Mouse (Mus musculus) stomach, embryonic 16.5 days (tissue): ENCODE data around the gene Igfals. TPM values are rescaled to one million over a fixed set of nuclear protein-coding genes. Genes with fewer than 3 reads are reported as not detected.

Experiments
- ATAC-seq: fragments of 200-750 bp; cut with Nextera tagmentation; 2 replicates; pipeline ENCODE4 v1.8.0; 2017; ENCODE audit warnings: moderate number of reproducible peaks, moderate TSS enrichment; ENCODE audit not compliant: insufficient read depth, low FRiP score
- H3K27ac ChIP-seq: fragments of 300-500 bp; sonication (generic); 2 replicates; pipeline ENCODE4 v1.5.1; 2014; ENCODE audit warnings: low read length
- H3K27me3 ChIP-seq: fragments of 300-500 bp; sonication (generic); 2 replicates; pipeline ENCODE4 v1.6.1; 2014; ENCODE audit warnings: low read length, control low read depth, mixed read lengths; ENCODE audit not compliant: control insufficient read depth, insufficient read depth
- H3K36me3 ChIP-seq: fragments of 300-500 bp; sonication (generic); 2 replicates; pipeline ENCODE4 v1.6.1; 2014; ENCODE audit warnings: low read length; ENCODE audit not compliant: control insufficient read depth, insufficient read depth
- H3K4me1 ChIP-seq: fragments of 300-500 bp; sonication (generic); 2 replicates; pipeline ENCODE4 v1.6.1; 2014; ENCODE audit warnings: low read length, control low read depth, mixed read lengths; ENCODE audit not compliant: control insufficient read depth, insufficient read depth
- H3K4me2 ChIP-seq: fragments of 300-500 bp; sonication (generic); 2 replicates; pipeline ENCODE4 v1.6.1; 2014; ENCODE audit warnings: low read depth, low read length, mixed read lengths
- H3K4me3 ChIP-seq: fragments of 300-500 bp; sonication (generic); replicated peaks from 2 replicates; pipeline ENCODE4 v1.5.1; 2014; ENCODE audit warnings: mild to moderate bottlenecking, low read length
- H3K9ac ChIP-seq: fragments of 300-500 bp; sonication (generic); 2 replicates; pipeline ENCODE4 v1.6.1; 2014; ENCODE audit warnings: low read length
- H3K9me3 ChIP-seq: fragments of 300-500 bp; sonication (generic); replicated peaks from 2 replicates; pipeline ENCODE4 v1.6.1; 2016; ENCODE audit warnings: low read length, control low read depth; ENCODE audit not compliant: control insufficient read depth
- WGBS: fragments of 180-500 bp; shearing (Covaris S2); extraction: QIAGEN DNeasy Blood & Tissue Kit; methylation state at CpG from one replicate; pipeline ENCODE4 v1.1.7; 2014; 5-methylcytosine and 5-hydroxymethylcytosine counted together
- polyA plus RNA-seq: library from polyadenylated mRNA; unstranded; fragments of >200 nt; fragmentation: Nextera tagmentation; extraction: Ambion mirVana; gene quantifications from 2 replicates; pipeline ENCODE4 v1.2.1, GENCODE M21; 2015

Igfals gene
- polyA plus RNA-seq, 1 experiment from 2014 or later: 3.7 TPM

DNA sequence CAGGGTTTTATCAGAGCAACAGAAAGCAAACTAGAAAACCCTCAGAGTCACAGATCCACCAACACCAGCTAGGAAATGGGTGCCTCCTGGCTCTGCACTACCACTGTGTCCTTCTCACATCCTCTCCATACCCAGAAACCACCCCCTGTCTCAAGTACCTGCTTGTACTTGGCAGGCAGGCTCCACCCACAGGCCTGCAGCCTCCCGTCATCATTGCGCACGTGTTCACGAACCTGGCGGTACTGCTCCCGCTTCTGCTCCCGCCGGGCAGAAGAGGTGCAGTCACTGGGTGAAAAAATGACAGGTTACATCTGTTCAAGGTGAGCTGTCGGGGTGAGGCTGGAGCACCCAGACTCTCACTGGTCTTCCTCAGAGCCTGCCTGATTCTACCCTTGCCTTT, 38.0 kb downstream of the Igfals start:
- no peak for ATAC-seq
- Histone ChIP-seq H3K4me2 (no peak overlapping the region), H3K36me3 (peaks cover 62% of the 10 kb centered on the region), H3K4me3 (no peak overlapping the region), H3K9me3 (no peaks in the 10 kb centered on the region), H3K27ac (no peak overlapping the region), H3K4me1 (no peaks in the 10 kb centered on the region), H3K27me3 (no peaks in the 10 kb centered on the region), H3K9ac (no peak overlapping the region)
- WGBS: 86% methylated on average over 9 of the region's 9 CpGs

DNA sequence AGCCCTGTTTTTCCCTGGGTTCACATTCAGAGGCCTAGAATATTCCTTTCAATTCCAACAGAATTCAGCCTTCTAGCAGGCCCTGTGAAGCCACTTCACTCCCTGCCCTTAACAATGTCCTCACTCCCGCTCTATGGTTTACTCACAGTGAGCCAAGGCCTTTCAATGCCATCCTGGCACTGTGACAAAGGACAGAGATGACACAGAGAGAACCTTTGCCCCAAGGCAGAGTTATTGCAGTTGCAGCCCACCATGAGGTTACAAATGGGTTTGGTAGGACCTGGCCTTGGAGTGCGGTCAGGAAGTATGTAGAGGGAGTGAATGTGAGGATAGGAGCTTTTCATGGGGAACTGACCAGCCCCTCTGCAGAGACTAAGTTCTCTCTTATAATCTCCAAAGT, 41.8 kb downstream of the Igfals start:
- Histone ChIP-seq H3K4me1 (no peaks in the 10 kb centered on the region), H3K4me2 (no peak overlapping the region), H3K27ac (no peak overlapping the region), H3K9ac (no peak overlapping the region), H3K36me3 (peaks cover 52% of the 10 kb centered on the region), H3K9me3 (no peaks in the 10 kb centered on the region), H3K4me3 (no peak overlapping the region), H3K27me3 (no peaks in the 10 kb centered on the region)
- WGBS: 97% methylated on average over 2 of the region's 2 CpGs
- ATAC-seq: no peak

DNA sequence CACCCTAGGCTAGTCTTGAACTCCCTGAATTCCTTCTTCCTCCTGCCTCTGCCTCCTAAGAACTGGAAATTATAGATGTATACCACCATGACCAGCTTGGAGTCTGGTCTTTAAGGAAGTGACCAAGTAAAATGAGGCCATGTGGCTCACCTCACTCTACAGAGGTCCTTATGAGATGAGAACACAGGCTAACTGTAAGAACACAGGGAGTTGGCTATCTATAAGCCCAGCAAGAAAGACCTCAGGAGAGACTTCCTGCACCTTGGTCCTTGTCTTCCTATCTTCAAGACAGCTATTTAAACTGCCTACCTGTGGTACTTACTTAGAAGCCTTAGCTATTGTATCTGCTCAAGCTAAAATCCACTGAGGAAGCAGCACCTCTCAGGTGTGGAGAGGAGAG, 48.2 kb downstream of the Igfals start:
- Histone ChIP-seq H3K9ac (no peak overlapping the region), H3K4me1 (no peaks in the 10 kb centered on the region), H3K4me3 (no peak overlapping the region), H3K27ac (no peak overlapping the region), H3K36me3 (peaks cover 52% of the 10 kb centered on the region), H3K9me3 (no peaks in the 10 kb centered on the region), H3K4me2 (no peak overlapping the region), H3K27me3 (no peaks in the 10 kb centered on the region)
- no peak for ATAC-seq

DNA sequence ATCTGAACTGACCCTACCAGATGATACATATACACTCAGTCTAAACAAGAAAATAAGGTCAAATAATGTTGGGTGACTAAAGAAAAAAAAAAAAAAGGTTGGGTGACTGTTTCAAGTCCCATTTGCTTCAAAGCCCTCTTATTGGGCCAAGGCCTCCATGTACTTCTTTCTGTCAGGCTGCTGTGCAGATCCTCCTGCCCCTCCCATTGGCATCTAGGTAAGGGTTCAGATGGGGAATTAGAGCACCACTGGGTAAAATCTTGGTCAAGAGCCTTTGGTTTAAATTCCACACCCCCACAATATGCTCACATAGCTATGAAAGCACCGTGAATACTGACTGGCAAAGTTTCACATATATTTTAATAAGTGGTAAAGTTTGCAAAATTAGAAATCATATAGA, 57.4 kb downstream of the Igfals start:
- 91% methylated on average over 1 of the region's 1 CpGs for WGBS
- H3K4me1 ChIP-seq: no peaks in the 10 kb centered on the region
- no peaks in the 10 kb centered on the region for H3K9me3 ChIP-seq
- no peaks in the 10 kb centered on the region for H3K27me3 ChIP-seq
- H3K27ac ChIP-seq: no peak overlapping the region
- H3K4me2 ChIP-seq: no peak overlapping the region
- no peak overlapping the region for H3K9ac ChIP-seq
- peaks cover 28% of the 10 kb centered on the region for H3K36me3 ChIP-seq
- H3K4me3 ChIP-seq: no peak overlapping the region
- no peak for ATAC-seq

DNA sequence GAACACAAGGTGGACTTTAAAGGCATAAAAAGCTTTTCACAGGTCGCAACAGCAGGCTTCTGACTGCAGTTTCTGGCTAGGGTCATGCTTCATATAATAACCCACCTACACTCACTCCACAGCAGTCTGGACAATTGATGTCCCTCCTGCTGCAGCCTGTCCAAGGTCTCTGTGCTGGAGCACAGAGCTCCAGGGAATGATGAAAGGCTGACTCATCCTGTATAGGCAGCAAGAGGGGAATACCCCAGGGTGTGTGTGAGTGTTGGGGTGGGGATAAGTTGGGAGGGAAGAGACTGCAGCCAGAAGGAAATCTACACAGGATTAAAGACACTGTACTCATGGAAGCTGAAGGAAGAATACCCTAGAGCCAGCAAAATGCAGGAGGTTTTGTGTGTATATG, 63.7 kb downstream of the Igfals start:
- Histone ChIP-seq H3K4me1 (peaks cover 3% of the 10 kb centered on the region), H3K4me3 (no peak overlapping the region), H3K27me3 (no peaks in the 10 kb centered on the region), H3K4me2 (no peak overlapping the region), H3K9ac (no peak overlapping the region), H3K27ac (no peak overlapping the region), H3K36me3 (peaks cover 6% of the 10 kb centered on the region; the same call in 1 of the 2 replicates), H3K9me3 (no peaks in the 10 kb centered on the region)
- ATAC-seq: no peak
- WGBS: 85% methylated on average over 1 of the region's 1 CpGs

Other genes with a start within 250 kb of the Igfals start
- gene Tsc2, start 233.4 kb upstream of the Igfals start, polyA plus RNA-seq: 53.1 and 57.2 TPM in 2 replicates
- 18.0 and 19.1 TPM in 2 replicates for gene Nthl1, start 233.3 kb upstream of the Igfals start, polyA plus RNA-seq
- gene Slc9a3r2, start 215.7 kb upstream of the Igfals start, polyA plus RNA-seq: 38.0 and 39.0 TPM in 2 replicates
- gene Npw, start 207.5 kb upstream of the Igfals start, polyA plus RNA-seq: 0.37 and 0.39 TPM in 2 replicates
- 13.6 and 13.7 TPM in 2 replicates for gene Zfp598, start 196.3 kb upstream of the Igfals start, polyA plus RNA-seq
- gene Syngr3, start 176.0 kb upstream of the Igfals start, polyA plus RNA-seq: 6.1 and 6.2 TPM in 2 replicates
- gene Gfer, start 169.8 kb upstream of the Igfals start, polyA plus RNA-seq: 34.5 and 35.2 TPM in 2 replicates
- gene Noxo1, start 169.8 kb upstream of the Igfals start, polyA plus RNA-seq: 3.8 and 5.8 TPM in 2 replicates
- gene Tbl3, start 158.3 kb upstream of the Igfals start, polyA plus RNA-seq: 63.6 and 70.4 TPM in 2 replicates
- 0.14 TPM in 1 of 2 replicates, not detected in the other for gene Rnf151, start 147.9 kb upstream of the Igfals start, polyA plus RNA-seq
- 1,212 and 1,230 TPM in 2 replicates for gene Rps2, start 147.9 kb upstream of the Igfals start, polyA plus RNA-seq
- gene Ndufb10, start 141.5 kb upstream of the Igfals start, polyA plus RNA-seq: 225 and 246 TPM in 2 replicates
- gene Rpl3l, start 138.2 kb upstream of the Igfals start, polyA plus RNA-seq: 0.25 and 0.57 TPM in 2 replicates
- gene Msrb1, start 129.4 kb upstream of the Igfals start, polyA plus RNA-seq: 40.3 and 45.5 TPM in 2 replicates
- 0.81 and 1.0 TPM in 2 replicates for gene Hs3st6, start 113.0 kb upstream of the Igfals start, polyA plus RNA-seq
- gene Meiob, start 61.7 kb upstream of the Igfals start, polyA plus RNA-seq: 0.10 TPM in 1 of 2 replicates, not detected in the other
- 50.9 and 53.1 TPM in 2 replicates for gene Hagh, start 25.9 kb upstream of the Igfals start, polyA plus RNA-seq
- gene Fahd1, start 15.6 kb upstream of the Igfals start, polyA plus RNA-seq: 29.9 and 36.5 TPM in 2 replicates
- 44.1 and 47.9 TPM in 2 replicates for gene Nubp2, start 20.4 kb downstream of the Igfals start, polyA plus RNA-seq
- gene Spsb3, start 20.6 kb downstream of the Igfals start, polyA plus RNA-seq: 31.5 and 32.7 TPM in 2 replicates
- 32.3 and 33.5 TPM in 2 replicates for gene Eme2, start 29.1 kb downstream of the Igfals start, polyA plus RNA-seq
- gene Mrps34, start 29.1 kb downstream of the Igfals start, polyA plus RNA-seq: 91.2 and 96.2 TPM in 2 replicates
- 63.1 and 64.8 TPM in 2 replicates for gene Nme3, start 30.5 kb downstream of the Igfals start, polyA plus RNA-seq
- 32.8 and 33.4 TPM in 2 replicates for gene Mapk8ip3, start 71.0 kb downstream of the Igfals start, polyA plus RNA-seq
- gene Jpt2, start 94.7 kb downstream of the Igfals start, polyA plus RNA-seq: 158 and 170 TPM in 2 replicates
- gene Cramp1l, start 149.8 kb downstream of the Igfals start, polyA plus RNA-seq: 3.4 and 4.2 TPM in 2 replicates
- 21.7 TPM in 2 replicates for gene Ift140, start 150.1 kb downstream of the Igfals start, polyA plus RNA-seq
- gene Tmem204, start 217.6 kb downstream of the Igfals start, polyA plus RNA-seq: 24.1 and 25.2 TPM in 2 replicates
- gene Telo2, start 250.0 kb downstream of the Igfals start, polyA plus RNA-seq: 38.9 and 39.9 TPM in 2 replicates